Mouse (Mus musculus) spleen, adult 2 months (tissue): ENCODE measurements around the gene Hjurp.

Experiments used
- CTCF ChIP-seq: fragments of 200-500 bp; IDR thresholded peaks from 2 replicates; pipeline ENCODE4 v1.5.1; 2011; ENCODE audit warnings: mild to moderate bottlenecking, inconsistent platforms; ENCODE audit not compliant: insufficient read depth, insufficient read length, insufficient replicate concordance; ENCODE audit errors: extremely low read depth
- POLR2A ChIP-seq: fragments of 200-500 bp; IDR thresholded peaks from 2 replicates; pipeline ENCODE4 v1.6.1; 2011; ENCODE audit warnings: low read depth, low read length, inconsistent platforms

- no peak for TF ChIP-seq CTCF
- TF ChIP-seq POLR2A, result no peak
Observed at GRCm38 (mm10) chr1:88253540-88253939, 23.9 kb downstream of the Hjurp start.
